Mouse (Mus musculus) MEL (cell line): ENCODE results near the gene Pde1a. TPM values are rescaled to one million over a fixed set of nuclear protein-coding genes. Genes with fewer than 3 reads are reported as not detected.

ENCODE experiments used
- DNase-seq: peaks from one replicate; pipeline ENCODE4 v3.0.0; 2011; ENCODE audit warnings: low read depth, low spot score
- H3K27ac ChIP-seq: 2 replicates; pipeline ENCODE4 v1.5.1; 2012; ENCODE audit warnings: low read depth, mild to moderate bottlenecking, control low read depth, low read length, moderate library complexity; ENCODE audit not compliant: control insufficient read depth
- H3K27me3 ChIP-seq, 2 experiments: fragments of 150-350 bp in 1 of 2; sonication (generic) in 1 of 2; 2 replicates each; pipeline ENCODE4 v1.6.1; 2012; ENCODE audit warnings: low read length in 2 of 2, mild to moderate bottlenecking in 2 of 2, improper control_type of control experiment in 1 of 2, moderate library complexity in 1 of 2; ENCODE audit not compliant: insufficient read depth in 2 of 2, control insufficient read depth in 1 of 2
- H3K36me3 ChIP-seq, 2 experiments: 2 replicates each; pipeline ENCODE4 v1.6.1; 2012 to 2014; ENCODE audit warnings: low read length in 2 of 2, improper control_type of control experiment in 1 of 2, inconsistent platforms in 1 of 2, mild to moderate bottlenecking in 1 of 2; ENCODE audit not compliant: insufficient read depth in 2 of 2, control insufficient read depth in 1 of 2
- H3K4me1 ChIP-seq, 2 experiments: fragments of 150-350 bp in 1 of 2; sonication (generic) in 1 of 2; 2 replicates each; pipeline ENCODE4 v1.6.1; 2012; ENCODE audit warnings: low read length in 2 of 2, improper control_type of control experiment in 1 of 2, mild to moderate bottlenecking in 1 of 2; ENCODE audit not compliant: insufficient read depth in 2 of 2, control insufficient read depth in 1 of 2
- H3K4me3 ChIP-seq, 2 experiments: fragments of 150-350 bp in 1 of 2; sonication (generic) in 1 of 2; 2 replicates each; pipeline ENCODE4 v1.5.1; 2012; ENCODE audit warnings: low read depth in 2 of 2, low read length in 2 of 2, mild to moderate bottlenecking in 2 of 2, moderate library complexity in 2 of 2, control low read depth in 1 of 2, improper control_type of control experiment in 1 of 2; ENCODE audit not compliant: control insufficient read depth in 1 of 2, insufficient read depth in 1 of 2
- H3K79me2 ChIP-seq: 2 replicates; pipeline ENCODE4 v1.6.1; 2012; ENCODE audit warnings: mild to moderate bottlenecking, low read length, moderate library complexity; ENCODE audit not compliant: control insufficient read depth, poor library complexity, insufficient read depth
- H3K9ac ChIP-seq: 2 replicates; pipeline ENCODE4 v1.6.1; 2012; ENCODE audit warnings: low read depth, mild to moderate bottlenecking, control low read depth, low read length, moderate library complexity; ENCODE audit not compliant: control insufficient read depth, poor library complexity, severe bottlenecking
- H3K9me3 ChIP-seq: fragments of 150-350 bp; sonication (generic); replicated peaks from 2 replicates; pipeline ENCODE4 v1.6.1; 2012; ENCODE audit warnings: mild to moderate bottlenecking, low read length, improper control_type of control experiment, moderate library complexity; ENCODE audit not compliant: insufficient read depth
- BHLHE40 ChIP-seq: IDR thresholded peaks from 2 replicates; pipeline ENCODE4 v1.6.1; 2012; ENCODE audit warnings: low read depth, mild to moderate bottlenecking, inconsistent platforms, low read length, improper control_type of control experiment, borderline replicate concordance
- ELF1 ChIP-seq: IDR thresholded peaks from 2 replicates; pipeline ENCODE4 v1.6.1; 2014; ENCODE audit warnings: low read depth, mild to moderate bottlenecking, inconsistent platforms, low read length, improper control_type of control experiment, moderate library complexity
- EP300 ChIP-seq, 2 experiments: IDR thresholded peaks; 2 replicates each; pipeline ENCODE4 v1.6.1; 2011; ENCODE audit warnings: improper control_type of control experiment in 2 of 2, low read length in 2 of 2, low read depth in 1 of 2, mild to moderate bottlenecking in 1 of 2
- ETS1 ChIP-seq: IDR thresholded peaks from 2 replicates; pipeline ENCODE4 v1.6.1; 2012; ENCODE audit warnings: low read depth, mild to moderate bottlenecking, inconsistent platforms, low read length, improper control_type of control experiment, moderate library complexity
- GABPA ChIP-seq: IDR thresholded peaks from 2 replicates; pipeline ENCODE4 v1.6.1; 2012; ENCODE audit warnings: low read depth, mild to moderate bottlenecking, inconsistent platforms, low read length, improper control_type of control experiment, moderate library complexity
- GATA1 ChIP-seq: IDR thresholded peaks from 2 replicates; pipeline ENCODE4 v1.6.1; 2011; ENCODE audit warnings: low read depth, low read length, improper control_type of control experiment
- MAFK ChIP-seq: IDR thresholded peaks from 2 replicates; pipeline ENCODE4 v1.6.1; 2011; ENCODE audit warnings: low read depth, mild to moderate bottlenecking, low read length, improper control_type of control experiment, borderline replicate concordance
- MAZ ChIP-seq: IDR thresholded peaks from 2 replicates; pipeline ENCODE4 v1.6.1; 2012; ENCODE audit warnings: low read depth, mild to moderate bottlenecking, inconsistent platforms, low read length, improper control_type of control experiment
- MEF2A ChIP-seq: IDR thresholded peaks from 2 replicates; pipeline ENCODE4 v1.6.1; 2014; ENCODE audit warnings: low read depth, mild to moderate bottlenecking, inconsistent platforms, low read length, improper control_type of control experiment; ENCODE audit not compliant: poor library complexity, insufficient replicate concordance, severe bottlenecking; ENCODE audit errors: extremely low read depth
- MYC ChIP-seq: IDR thresholded peaks from 2 replicates; pipeline ENCODE4 v1.6.1; 2011; ENCODE audit warnings: low read depth, mild to moderate bottlenecking, low read length, improper control_type of control experiment, moderate library complexity
- POLR2AphosphoS2 ChIP-seq: IDR thresholded peaks from 2 replicates; pipeline ENCODE4 v1.6.1; 2011; ENCODE audit warnings: low read length, improper control_type of control experiment
- TAL1 ChIP-seq: IDR thresholded peaks from 2 replicates; pipeline ENCODE4 v1.6.1; 2012; ENCODE audit warnings: mild to moderate bottlenecking, inconsistent platforms, low read length, moderate library complexity, mixed read lengths
- UBTF ChIP-seq: IDR thresholded peaks from 2 replicates; pipeline ENCODE4 v1.6.1; 2012; ENCODE audit warnings: low read depth, mild to moderate bottlenecking, inconsistent platforms, low read length, improper control_type of control experiment, moderate library complexity, borderline replicate concordance; ENCODE audit not compliant: insufficient read depth
- USF2 ChIP-seq, 2 experiments: IDR thresholded peaks; 2 replicates each; pipeline ENCODE4 v1.6.1; 2011 to 2012; ENCODE audit warnings: improper control_type of control experiment in 2 of 2, low read length in 2 of 2, borderline replicate concordance in 1 of 2, inconsistent platforms in 1 of 2, low read depth in 1 of 2, mild to moderate bottlenecking in 1 of 2; ENCODE audit not compliant: insufficient read depth in 1 of 2
- ZC3H11A ChIP-seq: IDR thresholded peaks from 2 replicates; pipeline ENCODE4 v1.6.1; 2012; ENCODE audit warnings: low read depth, mild to moderate bottlenecking, inconsistent platforms, low read length, improper control_type of control experiment
- polyA plus RNA-seq, 2 experiments: library from polyadenylated mRNA; stranded (reverse) in 1 of 2; unstranded in 1 of 2; fragments of >175 nt in 1 of 2; fragments of >200 nt in 1 of 2; gene quantifications; 2 replicates each; pipeline versions ENCODE4 v1.2.1 to v1.2.4; 2012; ENCODE audit warnings: low replicate concordance in 2 of 2, low read depth in 1 of 2; ENCODE audit not compliant: insufficient read length in 2 of 2, insufficient read depth in 1 of 2, missing spikeins in 1 of 2
- total RNA-seq: library from RNA; depleted of rRNA; stranded (reverse); fragments of 300-350 nt; gene quantifications from 2 replicates; pipeline ENCODE4 v1.2.3, GENCODE M21; 2012

The Pde1a gene
- total and polyA plus RNA-seq, 3 experiments: not detected

- Histone ChIP-seq H3K4me3 (no peak overlapping the region), H3K9ac (no peak overlapping the region), H3K4me1 (no peaks in the 10 kb centered on the region), H3K36me3 (no peaks in the 10 kb centered on the region), H3K27me3 (no peaks in the 10 kb centered on the region; a peak in 1 of 4 replicates), H3K79me2 (no peaks in the 10 kb centered on the region), H3K27ac (no peak overlapping the region), H3K9me3 (no peaks in the 10 kb centered on the region)
- TF ChIP-seq MYC (no peak), UBTF (no peak), GATA1 (no peak), GABPA (no peak), BHLHE40 (no peak)
- DNase-seq: no peak
These were observed 49.6 kb downstream of the Pde1a start for GRCm38 (mm10) chr2:80079618-80080017.

- H3K27ac ChIP-seq: no peak overlapping the region
- no peak overlapping the region for H3K4me3 ChIP-seq
- no peaks in the 10 kb centered on the region for H3K36me3 ChIP-seq
- H3K9ac ChIP-seq: no peak overlapping the region
- no peak for DNase-seq
- no peaks in the 10 kb centered on the region for H3K9me3 ChIP-seq
- H3K27me3 ChIP-seq: no peaks in the 10 kb centered on the region
- H3K4me1 ChIP-seq: no peaks in the 10 kb centered on the region
- no peak for TF ChIP-seq MAZ
- TF ChIP-seq ZC3H11A: no peak
- TF ChIP-seq ETS1: no peak
- TF ChIP-seq USF2 (IDR thresholded peaks at IDR 0.05; ENCODE audit: borderline replicate concordance in 1 of 2, insufficient read depth in 1 of 2, low read depth in 1 of 2, low read length in 2 of 2): no peak
- no peak for TF ChIP-seq MAFK
- no peak for TF ChIP-seq MEF2A
- TF ChIP-seq, all 39 proteins: peak for 0
- H3K79me2 ChIP-seq: no peaks in the 10 kb centered on the region
These were observed 52.9 kb downstream of the Pde1a start for GRCm38 (mm10) chr2:80076323-80076722.

DNA sequence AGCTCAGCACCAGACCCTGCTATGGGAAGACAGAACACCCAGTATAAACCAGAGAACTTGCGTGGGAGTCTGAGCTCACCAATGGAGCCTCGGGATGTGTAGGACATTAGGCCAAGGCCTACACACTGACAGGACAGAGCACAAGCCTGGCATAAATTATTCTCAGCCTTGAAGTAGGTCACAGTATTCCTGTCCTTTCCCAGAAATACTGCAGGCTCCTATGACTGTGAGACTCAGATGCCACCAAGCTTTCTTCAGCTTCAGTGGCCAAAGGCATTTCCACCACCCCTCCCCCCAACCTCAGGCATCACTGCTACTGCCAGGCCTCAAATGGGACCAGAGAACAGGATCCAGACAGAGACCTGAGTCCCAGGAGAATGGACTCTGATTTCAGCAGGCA lies 54.7 kb downstream of the Pde1a start:
- no peaks in the 10 kb centered on the region for H3K36me3 ChIP-seq
- no peaks in the 10 kb centered on the region for H3K9me3 ChIP-seq
- no peaks in the 10 kb centered on the region for H3K27me3 ChIP-seq
- H3K9ac ChIP-seq: no peak overlapping the region
- no peak for DNase-seq
- H3K4me1 ChIP-seq: no peaks in the 10 kb centered on the region
- H3K79me2 ChIP-seq: no peaks in the 10 kb centered on the region
- no peak overlapping the region for H3K4me3 ChIP-seq
- H3K27ac ChIP-seq: no peak overlapping the region
- TF ChIP-seq GATA1: no peak
- no peak for TF ChIP-seq POLR2AphosphoS2
- no peak for TF ChIP-seq ELF1
- TF ChIP-seq GABPA: no peak
- no peak for TF ChIP-seq EP300 (IDR thresholded peaks at IDR 0.05; ENCODE audit: low read depth in 1 of 2, low read length in 2 of 2)
- TF ChIP-seq BHLHE40: no peak
- TF ChIP-seq TAL1: no peak
